Mouse (Mus musculus): ENCODE measurements around the gene Tspan9.

Tspan9 gene

GRCm38 (mm10) chr6:127921996-127922395 lies 221.4 kb downstream of the Tspan9 start:
- CTCF ChIA-PET = no interaction called here

GRCm38 (mm10) chr6:127920652-127921051 lies 222.7 kb downstream of the Tspan9 start:
- CTCF ChIA-PET = interaction anchor here (0.7 kb wide), 1 partner anchor 10 kb away, joined by 3 read pairs; no protein-coding TSS in a partner anchor

- CTCF ChIA-PET = no interaction called here
Measured at GRCm38 (mm10) chr6:127919491-127919890, 223.9 kb downstream of the Tspan9 start.

GRCm38 (mm10) chr6:127917712-127918111 lies 225.7 kb downstream of the Tspan9 start:
- CTCF ChIA-PET = no interaction called here

GRCm38 (mm10) chr6:127916993-127917392 lies 226.4 kb downstream of the Tspan9 start:
- CTCF ChIA-PET = no interaction called here

GRCm38 (mm10) chr6:127912938-127913337 lies 230.5 kb downstream of the Tspan9 start:
- CTCF ChIA-PET = no interaction called here

GRCm38 (mm10) chr6:127911687-127912086 lies 231.7 kb downstream of the Tspan9 start:
- CTCF ChIA-PET = no interaction called here
